Mouse (Mus musculus) telencephalon, adult 2 months (tissue): ENCODE results near the gene Cep164.

Experiments
- DNase-seq: peaks from one replicate; pipeline ENCODE4 v3.0.0-alpha.2; 2011; ENCODE audit warnings: low read depth, low spot score

The Cep164 gene

GRCm38 (mm10) chr9:45838434-45839138 lies 10.1 kb upstream of the Cep164 start, which contains the start of gene Bace1:
Gene Bace1 (plus strand): TSS chr9:45838580.
- peak; percentile 91 for DNase-seq

GRCm38 (mm10) chr9:45838069-45838433 lies 9.6 kb upstream of the Cep164 start:
- DNase-seq, result no peak

- no peak for DNase-seq
These were observed 5.0 kb upstream of the Cep164 start for GRCm38 (mm10) chr9:45833461-45833860.

- no peak for DNase-seq
These were observed 4.4 kb upstream of the Cep164 start for GRCm38 (mm10) chr9:45832898-45833297.

GRCm38 (mm10) chr9:45829107-45829506 lies 616 bp upstream of the Cep164 start:
- peak; percentile 72 for DNase-seq

- DNase-seq, result no peak
These were observed 714 bp downstream of the Cep164 start for GRCm38 (mm10) chr9:45827663-45828290.

GRCm38 (mm10) chr9:45818406-45819011 lies 10.0 kb downstream of the Cep164 start:
- DNase-seq, result no peak

- no peak for DNase-seq
These were observed 13.0 kb downstream of the Cep164 start for GRCm38 (mm10) chr9:45815525-45815924.

- DNase-seq, result peak; percentile 58
These were observed 13.4 kb downstream of the Cep164 start for GRCm38 (mm10) chr9:45815113-45815512.

GRCm38 (mm10) chr9:45811946-45812345 lies 16.5 kb downstream of the Cep164 start:
- DNase-seq, result no peak

- no peak for DNase-seq
These were observed 20.7 kb downstream of the Cep164 start for GRCm38 (mm10) chr9:45807761-45808160.

- DNase-seq, result no peak
These were observed 21.2 kb downstream of the Cep164 start for GRCm38 (mm10) chr9:45807337-45807736.

- no peak for DNase-seq
These were observed 21.6 kb downstream of the Cep164 start for GRCm38 (mm10) chr9:45806847-45807246.

- no peak for DNase-seq
These were observed 25.3 kb downstream of the Cep164 start for GRCm38 (mm10) chr9:45803070-45803774.

GRCm38 (mm10) chr9:45799402-45799801 lies 29.1 kb downstream of the Cep164 start:
- DNase-seq, result no peak

GRCm38 (mm10) chr9:45798467-45799164 lies 29.9 kb downstream of the Cep164 start:
- peak; percentile 33 for DNase-seq

- DNase-seq, result no peak
These were observed 31.2 kb downstream of the Cep164 start for GRCm38 (mm10) chr9:45797271-45797670.

- DNase-seq, result no peak
These were observed 32.8 kb downstream of the Cep164 start for GRCm38 (mm10) chr9:45795722-45796121.

- DNase-seq, result no peak
These were observed 34.8 kb downstream of the Cep164 start for GRCm38 (mm10) chr9:45793697-45794096.

- no peak for DNase-seq
These were observed 36.3 kb downstream of the Cep164 start for GRCm38 (mm10) chr9:45792235-45792634.

- no peak for DNase-seq
These were observed 36.9 kb downstream of the Cep164 start for GRCm38 (mm10) chr9:45791456-45792142.
